Mouse (Mus musculus): ENCODE measurements around the gene Gm14569. TPM values are rescaled to one million over a fixed set of nuclear protein-coding genes. Genes with fewer than 3 reads are reported as not detected.

Gm14569 gene
- not detected in 2 replicates for polyA plus RNA-seq (2014; fragmentation: Nextera tagmentation; extraction: Ambion mirVana)

GRCm38 (mm10) chrX:36491730-36492129 lies at the start of gene Gm14569:
Gene Gm14569 (minus strand): TSS chrX:36491830.
- Histone ChIP-seq H3K27me3 (replicated peaks; ENCODE audit: control insufficient read depth, insufficient read depth, low read length) (no peaks in the 10 kb centered on the region), H3K9ac (ENCODE audit: low read length) (no peak within 1 kb of the TSS), H3K27ac (ENCODE audit: low read depth, low read length) (no peak within 1 kb of the TSS), H3K4me3 (ENCODE audit: low read depth, low read length) (no peak within 1 kb of the TSS), H3K4me2 (ENCODE audit: low read length) (no peak within 1 kb of the TSS), H3K9me3 (replicated peaks; ENCODE audit: control insufficient read depth, low read length) (no peaks in the 10 kb centered on the region), H3K36me3 (ENCODE audit: control insufficient read depth, insufficient read depth, low read length) (no peaks in the 10 kb centered on the region), H3K4me1 (ENCODE audit: control insufficient read depth, insufficient read depth, low read length) (no peaks in the 10 kb centered on the region)
- ATAC-seq: no peak
- DNase-seq (ENCODE audit: low spot score): no peak
- 92% methylated on average over 4 of the region's 4 CpGs for WGBS

GRCm38 (mm10) chrX:36534514-36534913 lies 42.9 kb upstream of the Gm14569 start:
- H3K27me3 ChIP-seq (replicated peaks; ENCODE audit: control insufficient read depth, insufficient read depth, low read length): no peaks in the 10 kb centered on the region
- peak; percentile 29; the same call in 1 of the 2 replicates for ATAC-seq
- no peak overlapping the region for H3K4me2 ChIP-seq (ENCODE audit: low read length)
- no peaks in the 10 kb centered on the region for H3K36me3 ChIP-seq (ENCODE audit: control insufficient read depth, insufficient read depth, low read length)
- no peak overlapping the region for H3K9ac ChIP-seq (ENCODE audit: low read length)
- 20% methylated on average over 4 of the region's 4 CpGs for WGBS
- H3K27ac ChIP-seq (ENCODE audit: low read depth, low read length): no peak overlapping the region
- H3K9me3 ChIP-seq (replicated peaks; ENCODE audit: control insufficient read depth, low read length): no peaks in the 10 kb centered on the region
- DNase-seq (ENCODE audit: low spot score): peak; percentile 78
- H3K4me3 ChIP-seq (ENCODE audit: low read depth, low read length): no peak overlapping the region
- no peaks in the 10 kb centered on the region for H3K4me1 ChIP-seq (ENCODE audit: control insufficient read depth, insufficient read depth, low read length)

- DNase-seq (ENCODE audit: low spot score) (no peak), ATAC-seq (no peak)
- no peak overlapping the region for H3K27ac ChIP-seq (ENCODE audit: low read depth, low read length)
- H3K4me2 ChIP-seq (ENCODE audit: low read length): no peak overlapping the region
- no peaks in the 10 kb centered on the region for H3K36me3 ChIP-seq (ENCODE audit: control insufficient read depth, insufficient read depth, low read length)
- no peaks in the 10 kb centered on the region for H3K9me3 ChIP-seq (replicated peaks; ENCODE audit: control insufficient read depth, low read length)
- H3K27me3 ChIP-seq (replicated peaks; ENCODE audit: control insufficient read depth, insufficient read depth, low read length): no peaks in the 10 kb centered on the region
- H3K4me3 ChIP-seq (ENCODE audit: low read depth, low read length): no peak overlapping the region
- 75% methylated on average over 4 of the region's 4 CpGs for WGBS
- H3K9ac ChIP-seq (ENCODE audit: low read length): no peak overlapping the region
- no peaks in the 10 kb centered on the region for H3K4me1 ChIP-seq (ENCODE audit: control insufficient read depth, insufficient read depth, low read length)
Measured at GRCm38 (mm10) chrX:36533744-36534143, 42.1 kb upstream of the Gm14569 start.

GRCm38 (mm10) chrX:36530251-36530650 lies 38.6 kb upstream of the Gm14569 start:
- Histone ChIP-seq H3K4me1 (ENCODE audit: control insufficient read depth, insufficient read depth, low read length) (no peaks in the 10 kb centered on the region), H3K27me3 (replicated peaks; ENCODE audit: control insufficient read depth, insufficient read depth, low read length) (no peaks in the 10 kb centered on the region), H3K36me3 (ENCODE audit: control insufficient read depth, insufficient read depth, low read length) (no peaks in the 10 kb centered on the region), H3K27ac (ENCODE audit: low read depth, low read length) (no peak overlapping the region), H3K9me3 (replicated peaks; ENCODE audit: control insufficient read depth, low read length) (no peaks in the 10 kb centered on the region), H3K4me2 (ENCODE audit: low read length) (no peak overlapping the region), H3K4me3 (ENCODE audit: low read depth, low read length) (no peak overlapping the region), H3K9ac (ENCODE audit: low read length) (no peak overlapping the region)
- 79% methylated on average over 5 of the region's 5 CpGs for WGBS
- ATAC-seq (no peak), DNase-seq (ENCODE audit: low spot score) (no peak)

GRCm38 (mm10) chrX:36523729-36524128 lies 32.1 kb upstream of the Gm14569 start:
- Histone ChIP-seq H3K4me3 (ENCODE audit: low read depth, low read length) (no peak overlapping the region), H3K27me3 (replicated peaks; ENCODE audit: control insufficient read depth, insufficient read depth, low read length) (no peaks in the 10 kb centered on the region), H3K9ac (ENCODE audit: low read length) (no peak overlapping the region), H3K9me3 (replicated peaks; ENCODE audit: control insufficient read depth, low read length) (no peaks in the 10 kb centered on the region), H3K27ac (ENCODE audit: low read depth, low read length) (no peak overlapping the region), H3K36me3 (ENCODE audit: control insufficient read depth, insufficient read depth, low read length) (no peaks in the 10 kb centered on the region), H3K4me2 (ENCODE audit: low read length) (no peak overlapping the region), H3K4me1 (ENCODE audit: control insufficient read depth, insufficient read depth, low read length) (no peaks in the 10 kb centered on the region)
- no peak for DNase-seq (ENCODE audit: low spot score)
- ATAC-seq: no peak
- 74% methylated on average over 5 of the region's 5 CpGs for WGBS

- Histone ChIP-seq H3K9ac (ENCODE audit: low read length) (no peak overlapping the region), H3K36me3 (ENCODE audit: control insufficient read depth, insufficient read depth, low read length) (no peaks in the 10 kb centered on the region), H3K9me3 (replicated peaks; ENCODE audit: control insufficient read depth, low read length) (no peaks in the 10 kb centered on the region), H3K4me1 (ENCODE audit: control insufficient read depth, insufficient read depth, low read length) (no peaks in the 10 kb centered on the region), H3K27ac (ENCODE audit: low read depth, low read length) (no peak overlapping the region), H3K4me3 (ENCODE audit: low read depth, low read length) (no peak overlapping the region), H3K4me2 (ENCODE audit: low read length) (no peak overlapping the region), H3K27me3 (replicated peaks; ENCODE audit: control insufficient read depth, insufficient read depth, low read length) (no peaks in the 10 kb centered on the region)
- WGBS: 56% methylated on average over 8 of the region's 8 CpGs
- ATAC-seq (no peak), DNase-seq (ENCODE audit: low spot score) (peak; percentile 8)
Measured at GRCm38 (mm10) chrX:36513726-36514125, 22.1 kb upstream of the Gm14569 start.

GRCm38 (mm10) chrX:36513231-36513630 lies 21.6 kb upstream of the Gm14569 start:
- ATAC-seq (no peak), DNase-seq (ENCODE audit: low spot score) (no peak)
- WGBS: 70% methylated on average over 9 of the region's 9 CpGs
- H3K36me3 ChIP-seq (ENCODE audit: control insufficient read depth, insufficient read depth, low read length): no peaks in the 10 kb centered on the region
- H3K4me2 ChIP-seq (ENCODE audit: low read length): no peak overlapping the region
- H3K27ac ChIP-seq (ENCODE audit: low read depth, low read length): no peak overlapping the region
- no peak overlapping the region for H3K4me3 ChIP-seq (ENCODE audit: low read depth, low read length)
- H3K9me3 ChIP-seq (replicated peaks; ENCODE audit: control insufficient read depth, low read length): no peaks in the 10 kb centered on the region
- no peak overlapping the region for H3K9ac ChIP-seq (ENCODE audit: low read length)
- H3K4me1 ChIP-seq (ENCODE audit: control insufficient read depth, insufficient read depth, low read length): no peaks in the 10 kb centered on the region
- H3K27me3 ChIP-seq (replicated peaks; ENCODE audit: control insufficient read depth, insufficient read depth, low read length): no peaks in the 10 kb centered on the region

GRCm38 (mm10) chrX:36506863-36507262 lies 15.2 kb upstream of the Gm14569 start:
- no peak for ATAC-seq
- DNase-seq (ENCODE audit: low spot score): peak; percentile 67
- WGBS: 56% methylated on average over 6 of the region's 6 CpGs
- no peak overlapping the region for H3K4me2 ChIP-seq (ENCODE audit: low read length)
- H3K27ac ChIP-seq (ENCODE audit: low read depth, low read length): no peak overlapping the region
- no peak overlapping the region for H3K4me3 ChIP-seq (ENCODE audit: low read depth, low read length)
- no peak overlapping the region for H3K9ac ChIP-seq (ENCODE audit: low read length)
- H3K4me1 ChIP-seq (ENCODE audit: control insufficient read depth, insufficient read depth, low read length): no peaks in the 10 kb centered on the region
- no peaks in the 10 kb centered on the region for H3K9me3 ChIP-seq (replicated peaks; ENCODE audit: control insufficient read depth, low read length)
- H3K27me3 ChIP-seq (replicated peaks; ENCODE audit: control insufficient read depth, insufficient read depth, low read length): no peaks in the 10 kb centered on the region
- no peaks in the 10 kb centered on the region for H3K36me3 ChIP-seq (ENCODE audit: control insufficient read depth, insufficient read depth, low read length)

GRCm38 (mm10) chrX:36489506-36489905 lies 2.1 kb downstream of the Gm14569 start:
- Histone ChIP-seq H3K36me3 (ENCODE audit: control insufficient read depth, insufficient read depth, low read length) (no peaks in the 10 kb centered on the region), H3K4me3 (ENCODE audit: low read depth, low read length) (no peak overlapping the region), H3K9ac (ENCODE audit: low read length) (no peak overlapping the region), H3K27ac (ENCODE audit: low read depth, low read length) (no peak overlapping the region), H3K4me2 (ENCODE audit: low read length) (no peak overlapping the region), H3K9me3 (replicated peaks; ENCODE audit: control insufficient read depth, low read length) (no peaks in the 10 kb centered on the region), H3K27me3 (replicated peaks; ENCODE audit: control insufficient read depth, insufficient read depth, low read length) (no peaks in the 10 kb centered on the region), H3K4me1 (ENCODE audit: control insufficient read depth, insufficient read depth, low read length) (no peaks in the 10 kb centered on the region)
- WGBS: 28% methylated on average over 3 of the region's 3 CpGs
- no peak for ATAC-seq
- DNase-seq (ENCODE audit: low spot score): peak; percentile 33

All from forebrain, embryonic 14.5 days (tissue).